Mouse (Mus musculus) forebrain, postnatal 0 days (tissue): ENCODE data around the gene Plppr5. TPM values are rescaled to one million over a fixed set of nuclear protein-coding genes. Genes with fewer than 3 reads are reported as not detected.

Experiments
- ATAC-seq: fragments of 200-750 bp; cut with Nextera tagmentation; 2 replicates; pipeline ENCODE4 v1.8.0; 2017; ENCODE audit warnings: mild to moderate bottlenecking, moderate library complexity
- DNase-seq: peaks from one replicate; pipeline ENCODE4 v3.0.0-alpha.2; 2015
- H3K27ac ChIP-seq: fragments of 300-500 bp; sonication (generic); 2 replicates; pipeline ENCODE4 v1.5.1; 2014; ENCODE audit warnings: low read depth, mild to moderate bottlenecking, antibody characterized with exemption, low read length, moderate library complexity, mixed read lengths
- H3K27me3 ChIP-seq: fragments of 300-500 bp; sonication (generic); 2 replicates; pipeline ENCODE4 v1.6.1; 2014; ENCODE audit warnings: mild to moderate bottlenecking, low read length, mixed read lengths; ENCODE audit not compliant: insufficient read depth
- H3K36me3 ChIP-seq: fragments of 300-500 bp; sonication (generic); 2 replicates; pipeline ENCODE4 v1.6.1; 2014; ENCODE audit warnings: mild to moderate bottlenecking, moderate library complexity; ENCODE audit not compliant: insufficient read depth
- H3K4me1 ChIP-seq: fragments of 300-500 bp; sonication (generic); 2 replicates; pipeline ENCODE4 v1.6.1; 2014; ENCODE audit warnings: antibody characterized with exemption; ENCODE audit not compliant: insufficient read depth
- H3K4me2 ChIP-seq: fragments of 300-500 bp; sonication (generic); 2 replicates; pipeline ENCODE4 v1.6.1; 2014; ENCODE audit warnings: low read depth, mild to moderate bottlenecking, moderate library complexity
- H3K4me3 ChIP-seq: fragments of 300-500 bp; sonication (generic); 2 replicates; pipeline ENCODE4 v1.5.1; 2014; ENCODE audit warnings: low read depth, low read length, mixed read lengths
- H3K9ac ChIP-seq: fragments of 300-500 bp; sonication (generic); 2 replicates; pipeline ENCODE4 v1.6.1; 2014; ENCODE audit warnings: mild to moderate bottlenecking
- H3K9me3 ChIP-seq: fragments of 300-500 bp; sonication (generic); 2 replicates; pipeline ENCODE4 v1.6.1; 2016; ENCODE audit warnings: low read length
- CTCF ChIP-seq: sonication (generic); IDR thresholded peaks from 2 replicates; pipeline ENCODE4 v1.5.1; 2016; ENCODE audit warnings: antibody characterized with exemption, control low read depth, low read depth
- WGBS: fragments of 180-500 bp; shearing (Covaris S2); extraction: QIAGEN DNeasy Blood & Tissue Kit; methylation state at CpG from one replicate; pipeline ENCODE4 v1.1.7; 2014; 5-methylcytosine and 5-hydroxymethylcytosine counted together
- polyA plus RNA-seq: library from polyadenylated mRNA; unstranded; fragments of >200 nt; fragmentation: Nextera tagmentation; extraction: Ambion mirVana; gene quantifications from 2 replicates; pipeline ENCODE4 v1.2.1, GENCODE M21; 2015
- total RNA-seq: library from RNA; depleted of rRNA; stranded (reverse); fragments of >200 nt; gene quantifications from 2 replicates; pipeline ENCODE4 v1.2.3, GENCODE M21; 2014; rRNA removed

Plppr5 gene
- total RNA-seq (39.1 and 40.1 TPM in 2 replicates), polyA plus RNA-seq (14.7 and 19.1 TPM in 2 replicates)

GRCm38 (mm10) chr3:117574529-117575252 lies at the start of gene Plppr5:
Gene Plppr5 (plus strand): TSS chr3:117574836.
- no peak for TF ChIP-seq CTCF
- no peaks in the 10 kb centered on the region for H3K36me3 ChIP-seq
- H3K4me2 ChIP-seq: peak within 1 kb of the TSS; percentile 80
- no peaks in the 10 kb centered on the region for H3K27me3 ChIP-seq
- DNase-seq: peak; percentile 78
- H3K4me1 ChIP-seq: peaks cover 4% of the 10 kb centered on the region; the same call in 1 of the 2 replicates
- 22% methylated on average over 20 of the region's 20 CpGs for WGBS
- peak within 1 kb of the TSS; percentile 97 for H3K9ac ChIP-seq
- H3K27ac ChIP-seq: peak within 1 kb of the TSS; percentile 97
- peak; percentile 75 for ATAC-seq
- peak within 1 kb of the TSS; percentile 82 for H3K4me3 ChIP-seq
- no peaks in the 10 kb centered on the region for H3K9me3 ChIP-seq

- H3K27me3 ChIP-seq: no peaks in the 10 kb centered on the region
- no peak for TF ChIP-seq CTCF
- no peak for DNase-seq
- H3K4me2 ChIP-seq: no peak overlapping the region
- no peak overlapping the region for H3K27ac ChIP-seq
- no peaks in the 10 kb centered on the region for H3K36me3 ChIP-seq
- no peaks in the 10 kb centered on the region for H3K9me3 ChIP-seq
- 81% methylated on average over 5 of the region's 5 CpGs for WGBS
- ATAC-seq: no peak
- H3K4me3 ChIP-seq: no peak overlapping the region
- no peak overlapping the region for H3K9ac ChIP-seq
- H3K4me1 ChIP-seq: no peaks in the 10 kb centered on the region
Measured at GRCm38 (mm10) chr3:117549899-117550298, 24.7 kb upstream of the Plppr5 start.

- ATAC-seq (no peak), DNase-seq (no peak)
- H3K9ac ChIP-seq: no peak overlapping the region
- H3K27me3 ChIP-seq: no peaks in the 10 kb centered on the region
- no peak overlapping the region for H3K4me2 ChIP-seq
- H3K36me3 ChIP-seq: no peaks in the 10 kb centered on the region
- H3K9me3 ChIP-seq: no peaks in the 10 kb centered on the region
- no peak overlapping the region for H3K27ac ChIP-seq
- no peak overlapping the region for H3K4me3 ChIP-seq
- WGBS: 97% methylated on average over 4 of the region's 4 CpGs
- no peak for TF ChIP-seq CTCF
- H3K4me1 ChIP-seq: no peaks in the 10 kb centered on the region
Measured at GRCm38 (mm10) chr3:117550526-117550925, 24.1 kb upstream of the Plppr5 start.

- H3K4me1 ChIP-seq: no peaks in the 10 kb centered on the region
- no peaks in the 10 kb centered on the region for H3K9me3 ChIP-seq
- no peaks in the 10 kb centered on the region for H3K36me3 ChIP-seq
- no peak overlapping the region for H3K9ac ChIP-seq
- TF ChIP-seq CTCF: no peak
- no peaks in the 10 kb centered on the region for H3K27me3 ChIP-seq
- WGBS: 33% methylated on average over 1 of the region's 1 CpGs
- DNase-seq (no peak), ATAC-seq (no peak)
- H3K27ac ChIP-seq: no peak overlapping the region
- no peak overlapping the region for H3K4me2 ChIP-seq
- no peak overlapping the region for H3K4me3 ChIP-seq
Measured at GRCm38 (mm10) chr3:117556972-117557371, 17.7 kb upstream of the Plppr5 start.

GRCm38 (mm10) chr3:117575253-117575927 lies 754 bp downstream of the Plppr5 start:
- Histone ChIP-seq H3K9me3 (no peaks in the 10 kb centered on the region), H3K36me3 (no peaks in the 10 kb centered on the region), H3K4me1 (peaks cover 4% of the 10 kb centered on the region; the same call in 1 of the 2 replicates), H3K4me2 (peak overlapping the region; percentile 80), H3K4me3 (peak overlapping the region; percentile 82), H3K9ac (peak overlapping the region; percentile 97), H3K27ac (peak overlapping the region; percentile 97), H3K27me3 (no peaks in the 10 kb centered on the region)
- WGBS: 3% methylated on average over 74 of the region's 74 CpGs
- ATAC-seq (peak; percentile 85), DNase-seq (peak; percentile 73)
- no peak; the same call in 1 of the 2 replicates for TF ChIP-seq CTCF

- ATAC-seq (no peak; the same call in 1 of the 2 replicates), DNase-seq (no peak)
- Histone ChIP-seq H3K9ac (peak overlapping the region; percentile 97), H3K27me3 (no peaks in the 10 kb centered on the region), H3K4me2 (peak overlapping the region; percentile 80), H3K4me1 (peaks cover 4% of the 10 kb centered on the region; the same call in 1 of the 2 replicates), H3K36me3 (no peaks in the 10 kb centered on the region), H3K27ac (peak overlapping the region; percentile 97), H3K9me3 (no peaks in the 10 kb centered on the region), H3K4me3 (peak overlapping the region; percentile 82)
- 17% methylated on average over 3 of the region's 3 CpGs for WGBS
- no peak for TF ChIP-seq CTCF
Measured at GRCm38 (mm10) chr3:117575928-117576254, 1.3 kb downstream of the Plppr5 start.

- WGBS: 94% methylated on average over 2 of the region's 2 CpGs
- Histone ChIP-seq H3K9me3 (no peaks in the 10 kb centered on the region), H3K27me3 (no peaks in the 10 kb centered on the region), H3K27ac (no peak overlapping the region), H3K4me2 (peak overlapping the region; percentile 80), H3K4me1 (peaks cover 4% of the 10 kb centered on the region; the same call in 1 of the 2 replicates), H3K36me3 (no peaks in the 10 kb centered on the region), H3K4me3 (peak overlapping the region; percentile 82), H3K9ac (peak overlapping the region; percentile 97; the same call in 1 of the 2 replicates)
- ATAC-seq: no peak
- DNase-seq: peak; percentile 36
- TF ChIP-seq CTCF: no peak
Measured at GRCm38 (mm10) chr3:117577349-117577748, 2.7 kb downstream of the Plppr5 start.
